Mouse (Mus musculus) G1E (cell line): Measurements from ENCODE around the gene Nos1. TPM values are rescaled to one million over a fixed set of nuclear protein-coding genes. Genes with fewer than 3 reads are reported as not detected.

Experiments
- ATAC-seq: 2 replicates; pipeline ENCODE4 v1.8.0; 2016; ENCODE audit warnings: mild to moderate bottlenecking; ENCODE audit not compliant: insufficient number of reproducible peaks, poor library complexity, low FRiP score, severe bottlenecking; ENCODE audit errors: extremely low read depth
- DNase-seq: peaks from one replicate; pipeline ENCODE4 v3.0.0; 2012; ENCODE audit warnings: low spot score
- H3K27me3 ChIP-seq: 2 replicates; pipeline ENCODE4 v1.6.1; 2012; ENCODE audit warnings: mild to moderate bottlenecking, low read length, inconsistent platforms; ENCODE audit not compliant: insufficient read depth
- H3K36me3 ChIP-seq: replicated peaks from 2 replicates; pipeline ENCODE3; 2012; ENCODE audit warnings: mild to moderate bottlenecking, inconsistent platforms
- H3K4me1 ChIP-seq: 2 replicates; pipeline ENCODE4 v1.6.1; 2012; ENCODE audit warnings: low read depth, low read length, inconsistent platforms, mixed read lengths; ENCODE audit not compliant: insufficient read depth
- H3K4me3 ChIP-seq: 2 replicates; pipeline ENCODE4 v1.5.1; 2012; ENCODE audit warnings: low read depth, mild to moderate bottlenecking, inconsistent platforms, low read length, moderate library complexity, mixed read lengths
- H3K9me3 ChIP-seq: replicated peaks from 2 replicates; pipeline ENCODE4 v1.6.1; 2012; ENCODE audit warnings: inconsistent platforms
- CTCF ChIP-seq: IDR thresholded peaks from 2 replicates; pipeline ENCODE4 v1.5.1; 2012; ENCODE audit warnings: low read depth, low read length, inconsistent platforms, mixed read lengths
- GATA1 ChIP-seq: IDR thresholded peaks from 2 replicates; pipeline ENCODE4 v1.6.1; 2012; ENCODE audit warnings: borderline replicate concordance, low read length, inconsistent platforms, mixed read lengths
- GATA2 ChIP-seq: IDR thresholded peaks from 2 replicates; pipeline ENCODE4 v1.6.1; 2012; ENCODE audit warnings: low read depth, low read length, inconsistent platforms, borderline replicate concordance
- POLR2AphosphoS5 ChIP-seq: IDR thresholded peaks from 2 replicates; pipeline ENCODE4 v1.6.1; 2012; ENCODE audit warnings: low read depth, low read length, inconsistent platforms; ENCODE audit not compliant: insufficient replicate concordance
- TAL1 ChIP-seq: conservative IDR thresholded peaks from 2 replicates; pipeline ENCODE4 v1.6.1; 2012; ENCODE audit warnings: low read depth, low read length, inconsistent platforms, mixed read lengths
- polyA plus RNA-seq: library from polyadenylated mRNA; stranded (reverse); fragments of >175 nt; gene quantifications from 2 replicates; pipeline ENCODE4 v1.2.3, GENCODE M21; 2012
- total RNA-seq, 2 experiments: library from RNA; stranded (forward) in 1 of 2; stranded (reverse) in 1 of 2; fragments of 200-1000 nt in 1 of 2; fragments of >200 nt in 1 of 2; fragmentation: Nextera tagmentation in 1 of 2; gene quantifications; 2 replicates each; pipeline ENCODE4 v1.2.3; 2014 to 2017

Nos1 gene
- total and polyA plus RNA-seq, 3 experiments = 0.05 TPM; not detected in 2

DNA sequence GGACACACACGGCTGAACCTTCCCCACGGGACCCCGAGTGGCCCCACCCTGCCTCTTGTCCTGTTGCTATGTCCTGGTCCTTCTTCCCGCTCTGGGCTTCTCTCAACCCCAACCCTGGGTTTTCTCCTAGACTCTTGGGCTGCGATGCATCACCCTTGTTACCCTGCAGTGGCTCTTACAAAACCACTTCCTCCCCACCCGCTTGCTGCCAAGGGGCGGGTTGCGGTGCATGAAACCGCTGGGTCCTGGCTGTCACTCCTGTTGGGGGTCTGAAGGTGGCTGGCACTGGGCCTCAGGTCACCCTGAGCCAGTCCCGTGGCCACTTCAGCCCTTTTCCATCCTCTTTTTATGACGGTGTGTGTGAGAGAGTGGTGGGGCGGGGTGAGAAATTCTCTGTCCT, 173.1 kb downstream of the Nos1 start:
- DNase-seq (no peak), ATAC-seq (no peak)
- H3K27me3 ChIP-seq = no peaks in the 10 kb centered on the region
- peaks cover 48% of the 10 kb centered on the region for H3K9me3 ChIP-seq
- no peak overlapping the region; the same call in 1 of the 2 replicates for H3K4me3 ChIP-seq
- H3K4me1 ChIP-seq = no peaks in the 10 kb centered on the region
- no peaks in the 10 kb centered on the region for H3K36me3 ChIP-seq
- no peak for TF ChIP-seq TAL1
- TF ChIP-seq GATA1 = no peak
- no peak for TF ChIP-seq GATA2
- TF ChIP-seq CTCF = no peak
- TF ChIP-seq POLR2AphosphoS5 = no peak

- Histone ChIP-seq H3K9me3 (peaks cover 46% of the 10 kb centered on the region), H3K4me3 (no peak overlapping the region), H3K27me3 (no peaks in the 10 kb centered on the region), H3K36me3 (no peaks in the 10 kb centered on the region), H3K4me1 (no peaks in the 10 kb centered on the region)
- no peak for DNase-seq
- TF ChIP-seq TAL1 = no peak
- TF ChIP-seq POLR2AphosphoS5 = no peak
- no peak for TF ChIP-seq GATA1
- TF ChIP-seq CTCF = no peak
- TF ChIP-seq GATA2 = no peak
- ATAC-seq = no peak
Observed at GRCm38 (mm10) chr5:117954429-117954828, 173.6 kb downstream of the Nos1 start.

- Histone ChIP-seq H3K27me3 (no peaks in the 10 kb centered on the region), H3K36me3 (no peaks in the 10 kb centered on the region), H3K9me3 (peaks cover 45% of the 10 kb centered on the region), H3K4me1 (no peaks in the 10 kb centered on the region), H3K4me3 (no peak overlapping the region)
- no peak for ATAC-seq
- TF ChIP-seq CTCF = no peak
- DNase-seq = no peak
Observed at GRCm38 (mm10) chr5:117955675-117956420, 175.0 kb downstream of the Nos1 start.

DNA sequence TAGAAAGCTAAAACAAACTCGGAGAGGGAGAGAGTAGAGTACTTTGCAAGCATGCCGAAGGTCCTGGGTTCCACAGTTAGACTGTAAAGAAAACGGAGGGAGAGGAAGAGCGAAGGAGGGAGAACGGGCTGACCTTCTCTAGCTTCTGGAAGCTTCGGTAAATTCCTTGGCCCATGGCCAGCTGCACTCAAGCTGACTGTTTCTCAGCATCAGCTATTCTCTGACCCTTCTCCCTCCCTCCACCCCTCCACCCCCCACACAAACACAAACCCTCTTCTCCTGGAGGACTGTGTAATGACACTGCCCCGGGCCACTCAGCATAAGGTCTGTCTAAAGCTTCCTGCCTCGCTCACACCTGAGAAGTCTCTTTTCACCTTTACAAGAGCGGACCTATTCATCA, 183.9 kb downstream of the Nos1 start:
- TF ChIP-seq GATA1 (no peak), TAL1 (no peak)
- H3K4me3 ChIP-seq = no peak overlapping the region

DNA sequence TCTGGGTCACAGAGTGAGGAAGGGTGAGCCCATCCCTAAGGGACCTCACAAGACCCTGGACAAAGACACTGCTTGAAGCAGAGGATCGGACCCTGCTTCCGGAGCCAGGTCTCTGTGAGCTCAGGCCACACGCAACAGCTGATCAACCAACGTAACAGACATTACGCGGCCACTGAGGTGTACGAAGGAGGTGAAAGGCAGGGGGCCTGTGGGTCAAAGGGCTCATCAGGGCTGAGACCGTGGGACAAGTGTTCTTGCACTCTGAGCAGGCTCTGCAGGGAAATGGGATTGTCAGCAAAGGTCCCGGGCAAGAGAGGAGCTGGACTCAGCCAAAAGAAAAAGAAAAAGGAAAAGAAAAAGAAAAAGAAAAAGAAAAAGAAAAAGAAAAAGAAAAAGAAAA, 186.1 kb downstream of the Nos1 start:
- TF ChIP-seq POLR2AphosphoS5 (no peak), GATA2 (no peak), GATA1 (no peak), CTCF (no peak), TAL1 (no peak)
- H3K4me3 ChIP-seq = no peak overlapping the region
- H3K9me3 ChIP-seq = peaks cover 5% of the 10 kb centered on the region
- H3K27me3 ChIP-seq = no peaks in the 10 kb centered on the region
- DNase-seq (no peak), ATAC-seq (no peak)
- no peaks in the 10 kb centered on the region for H3K4me1 ChIP-seq
- H3K36me3 ChIP-seq = no peaks in the 10 kb centered on the region

More for the DNA sequence above, 183.9 kb downstream of the Nos1 start:
- Histone ChIP-seq H3K9me3 (peaks cover 12% of the 10 kb centered on the region), H3K27me3 (no peaks in the 10 kb centered on the region), H3K4me1 (no peaks in the 10 kb centered on the region), H3K36me3 (no peaks in the 10 kb centered on the region)
- DNase-seq = no peak
- ATAC-seq = no peak

DNA sequence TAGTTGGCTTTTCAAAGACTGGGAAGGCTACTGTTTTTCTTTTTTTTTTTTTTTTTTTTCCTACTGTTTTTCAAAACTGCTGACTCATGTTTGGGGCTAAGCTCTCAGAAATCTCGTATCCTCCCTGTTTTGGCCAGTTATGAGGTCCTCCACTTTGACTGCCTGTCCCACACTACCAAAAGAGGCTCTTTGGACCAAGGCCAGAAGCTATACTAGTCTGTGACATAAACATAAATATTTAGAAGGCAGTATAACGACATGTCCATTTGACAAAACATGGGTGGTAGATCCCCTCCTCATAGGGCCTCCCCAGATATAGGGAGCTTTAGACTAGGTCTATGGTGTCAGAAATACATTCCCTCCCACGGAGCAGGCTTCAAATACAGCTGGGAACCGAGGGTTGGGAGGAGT, 186.8 kb downstream of the Nos1 start:
- Histone ChIP-seq H3K4me1 (no peaks in the 10 kb centered on the region), H3K9me3 (peaks cover 4% of the 10 kb centered on the region), H3K36me3 (no peaks in the 10 kb centered on the region), H3K27me3 (no peaks in the 10 kb centered on the region), H3K4me3 (no peak overlapping the region)
- DNase-seq = no peak
- ATAC-seq = no peak
- TF ChIP-seq GATA2 (no peak), POLR2AphosphoS5 (no peak), GATA1 (no peak), TAL1 (no peak), CTCF (no peak)

GRCm38 (mm10) chr5:117969681-117970427, 189.0 kb downstream of the Nos1 start:
- Histone ChIP-seq H3K4me1 (no peaks in the 10 kb centered on the region), H3K36me3 (no peaks in the 10 kb centered on the region), H3K27me3 (0 out of 2 replicates have a peak, but pooled peaks cover 2% of the 10 kb centered on the region), H3K9me3 (no peaks in the 10 kb centered on the region; the same call in none of the 2 replicates), H3K4me3 (no peak overlapping the region)
- TF ChIP-seq TAL1 (no peak), GATA1 (no peak), GATA2 (no peak), POLR2AphosphoS5 (no peak), CTCF (no peak)
- ATAC-seq (no peak), DNase-seq (no peak)
